Mouse (Mus musculus): Measurements from ENCODE around the gene Hcn1.

GRCm38 (mm10) chr13:117792861-117793260 is 190.7 kb downstream of the Hcn1 start:
- TF ChIP-seq CTCF (IDR thresholded peaks at IDR 0.05; ENCODE audit: borderline replicate concordance, insufficient read depth, low read depth, low read length) = no peak
- TF ChIP-seq POLR2A (IDR thresholded peaks at IDR 0.05; ENCODE audit: borderline replicate concordance, insufficient read depth, low read length) = no peak
